Mouse (Mus musculus): ENCODE results near the gene Olfr877. TPM values are rescaled to one million over a fixed set of nuclear protein-coding genes. Genes with fewer than 3 reads are reported as not detected.

The Olfr877 gene
- polyA plus RNA-seq, 1 experiment: not detected

GRCm38 (mm10) chr9:37863325-37863724, 9.3 kb downstream of the Olfr877 start:
- Histone ChIP-seq H3K4me3 (ENCODE audit: control insufficient read depth, low read depth, low read length) (no peak overlapping the region), H3K36me3 (ENCODE audit: control insufficient read depth, insufficient read depth, low read length) (no peaks in the 10 kb centered on the region), H3K4me1 (ENCODE audit: control insufficient read depth, insufficient read depth, low read length) (no peaks in the 10 kb centered on the region), H3K27me3 (ENCODE audit: control insufficient read depth, insufficient read depth, low read length) (no peaks in the 10 kb centered on the region), H3K27ac (ENCODE audit: control insufficient read depth, insufficient read depth, low read depth, low read length) (no peak overlapping the region)
- TF ChIP-seq POLR2A (IDR thresholded peaks at IDR 0.05; ENCODE audit: control insufficient read depth, low read depth, low read length) (no peak), CTCF (IDR thresholded peaks at IDR 0.05; ENCODE audit: control insufficient read depth, insufficient read depth, insufficient replicate concordance, low read depth, low read length) (no peak)

GRCm38 (mm10) chr9:37870246-37870645, 16.2 kb downstream of the Olfr877 start:
- TF ChIP-seq CTCF (IDR thresholded peaks at IDR 0.05; ENCODE audit: control insufficient read depth, insufficient read depth, insufficient replicate concordance, low read depth, low read length): no peak
- TF ChIP-seq POLR2A (IDR thresholded peaks at IDR 0.05; ENCODE audit: control insufficient read depth, low read depth, low read length): no peak
- Histone ChIP-seq H3K4me1 (ENCODE audit: control insufficient read depth, insufficient read depth, low read length) (no peaks in the 10 kb centered on the region), H3K36me3 (ENCODE audit: control insufficient read depth, insufficient read depth, low read length) (no peaks in the 10 kb centered on the region), H3K27ac (ENCODE audit: control insufficient read depth, insufficient read depth, low read depth, low read length) (no peak overlapping the region), H3K4me3 (ENCODE audit: control insufficient read depth, low read depth, low read length) (no peak overlapping the region), H3K27me3 (ENCODE audit: control insufficient read depth, insufficient read depth, low read length) (no peaks in the 10 kb centered on the region)

- Histone ChIP-seq H3K36me3 (ENCODE audit: control insufficient read depth, insufficient read depth, low read length) (no peaks in the 10 kb centered on the region), H3K4me1 (ENCODE audit: control insufficient read depth, insufficient read depth, low read length) (no peaks in the 10 kb centered on the region), H3K27me3 (ENCODE audit: control insufficient read depth, insufficient read depth, low read length) (no peaks in the 10 kb centered on the region), H3K4me3 (ENCODE audit: control insufficient read depth, low read depth, low read length) (no peak overlapping the region), H3K27ac (ENCODE audit: control insufficient read depth, insufficient read depth, low read depth, low read length) (no peak overlapping the region)
- TF ChIP-seq POLR2A (IDR thresholded peaks at IDR 0.05; ENCODE audit: control insufficient read depth, low read depth, low read length) (no peak), CTCF (IDR thresholded peaks at IDR 0.05; ENCODE audit: control insufficient read depth, insufficient read depth, insufficient replicate concordance, low read depth, low read length) (no peak)
Observed at GRCm38 (mm10) chr9:37871097-37871496, 17.0 kb downstream of the Olfr877 start.

- no peaks in the 10 kb centered on the region for H3K36me3 ChIP-seq (ENCODE audit: control insufficient read depth, insufficient read depth, low read length)
- no peaks in the 10 kb centered on the region for H3K4me1 ChIP-seq (ENCODE audit: control insufficient read depth, insufficient read depth, low read length)
- H3K4me3 ChIP-seq (ENCODE audit: control insufficient read depth, low read depth, low read length): no peak overlapping the region
- no peaks in the 10 kb centered on the region for H3K27me3 ChIP-seq (ENCODE audit: control insufficient read depth, insufficient read depth, low read length)
- no peak overlapping the region for H3K27ac ChIP-seq (ENCODE audit: control insufficient read depth, insufficient read depth, low read depth, low read length)
- no peak for TF ChIP-seq CTCF (IDR thresholded peaks at IDR 0.05; ENCODE audit: control insufficient read depth, insufficient read depth, insufficient replicate concordance, low read depth, low read length)
- TF ChIP-seq POLR2A (IDR thresholded peaks at IDR 0.05; ENCODE audit: control insufficient read depth, low read depth, low read length): no peak
Observed at GRCm38 (mm10) chr9:37871536-37871935, 17.5 kb downstream of the Olfr877 start.

GRCm38 (mm10) chr9:37890960-37891359, 36.9 kb downstream of the Olfr877 start:
- TF ChIP-seq CTCF (IDR thresholded peaks at IDR 0.05; ENCODE audit: control insufficient read depth, insufficient read depth, insufficient replicate concordance, low read depth, low read length) (no peak), POLR2A (IDR thresholded peaks at IDR 0.05; ENCODE audit: control insufficient read depth, low read depth, low read length) (no peak)

GRCm38 (mm10) chr9:37896661-37897060, 42.6 kb downstream of the Olfr877 start, which contains the start of gene Olfr145:
TSS of gene Olfr145 (plus strand) at chr9:37896724.
- no peak within 1 kb of the TSS for H3K27ac ChIP-seq (ENCODE audit: control insufficient read depth, insufficient read depth, low read depth, low read length)

More at GRCm38 (mm10) chr9:37890960-37891359, 36.9 kb downstream of the Olfr877 start:
- H3K27ac ChIP-seq (ENCODE audit: control insufficient read depth, insufficient read depth, low read depth, low read length): no peak overlapping the region
- no peak overlapping the region for H3K4me3 ChIP-seq (ENCODE audit: control insufficient read depth, low read depth, low read length)
- no peaks in the 10 kb centered on the region for H3K36me3 ChIP-seq (ENCODE audit: control insufficient read depth, insufficient read depth, low read length)
- H3K27me3 ChIP-seq (ENCODE audit: control insufficient read depth, insufficient read depth, low read length): no peaks in the 10 kb centered on the region
- no peaks in the 10 kb centered on the region for H3K4me1 ChIP-seq (ENCODE audit: control insufficient read depth, insufficient read depth, low read length)

GRCm38 (mm10) chr9:37905555-37905954, 51.5 kb downstream of the Olfr877 start:
- Histone ChIP-seq H3K4me1 (ENCODE audit: control insufficient read depth, insufficient read depth, low read length) (peaks cover 2% of the 10 kb centered on the region; the same call in 1 of the 2 replicates), H3K4me3 (ENCODE audit: control insufficient read depth, low read depth, low read length) (no peak overlapping the region), H3K27me3 (ENCODE audit: control insufficient read depth, insufficient read depth, low read length) (no peaks in the 10 kb centered on the region), H3K27ac (ENCODE audit: control insufficient read depth, insufficient read depth, low read depth, low read length) (no peak overlapping the region), H3K36me3 (ENCODE audit: control insufficient read depth, insufficient read depth, low read length) (no peaks in the 10 kb centered on the region)
- TF ChIP-seq POLR2A (IDR thresholded peaks at IDR 0.05; ENCODE audit: control insufficient read depth, low read depth, low read length): no peak
- no peak for TF ChIP-seq CTCF (IDR thresholded peaks at IDR 0.05; ENCODE audit: control insufficient read depth, insufficient read depth, insufficient replicate concordance, low read depth, low read length)

More at GRCm38 (mm10) chr9:37896661-37897060, 42.6 kb downstream of the Olfr877 start, which contains the start of gene Olfr145:
- TF ChIP-seq POLR2A (IDR thresholded peaks at IDR 0.05; ENCODE audit: control insufficient read depth, low read depth, low read length): no peak
- no peak for TF ChIP-seq CTCF (IDR thresholded peaks at IDR 0.05; ENCODE audit: control insufficient read depth, insufficient read depth, insufficient replicate concordance, low read depth, low read length)
- no peaks in the 10 kb centered on the region for H3K27me3 ChIP-seq (ENCODE audit: control insufficient read depth, insufficient read depth, low read length)
- H3K4me1 ChIP-seq (ENCODE audit: control insufficient read depth, insufficient read depth, low read length): no peaks in the 10 kb centered on the region
- H3K4me3 ChIP-seq (ENCODE audit: control insufficient read depth, low read depth, low read length): no peak within 1 kb of the TSS
- H3K36me3 ChIP-seq (ENCODE audit: control insufficient read depth, insufficient read depth, low read length): no peaks in the 10 kb centered on the region

Other genes starting within 250 kb of the Olfr877 start
- 547 and 582 TPM in 2 replicates for gene Spa17, start 240.5 kb upstream of the Olfr877 start, polyA plus RNA-seq (2012; rRNA removed)
- gene Tbrg1, start 197.0 kb upstream of the Olfr877 start, polyA plus RNA-seq (2012; rRNA removed): 84.6 and 91.2 TPM in 2 replicates
- gene Panx3, start 185.0 kb upstream of the Olfr877 start, polyA plus RNA-seq (2012; rRNA removed): 0.70 and 0.85 TPM in 2 replicates
- 0.19 TPM in 1 of 2 replicates, not detected in the other for gene Olfr160, start 138.0 kb upstream of the Olfr877 start, polyA plus RNA-seq (2012; rRNA removed)
- 0.26 and 0.53 TPM in 2 replicates for gene Olfr874, start 109.2 kb upstream of the Olfr877 start, polyA plus RNA-seq (2012; rRNA removed)
- 0.17 TPM in 1 of 2 replicates, not detected in the other for gene Olfr875, start 82.4 kb upstream of the Olfr877 start, polyA plus RNA-seq (2012; rRNA removed)
- not detected in 2 replicates for gene Olfr876, start 51.2 kb upstream of the Olfr877 start, polyA plus RNA-seq (2012; rRNA removed)
- not detected in 2 replicates for gene Olfr145, start 42.5 kb downstream of the Olfr877 start, polyA plus RNA-seq (2012; rRNA removed)
- gene Olfr878, start 63.6 kb downstream of the Olfr877 start, polyA plus RNA-seq (2012; rRNA removed): not detected in 2 replicates
- not detected in 2 replicates for gene Olfr881, start 137.6 kb downstream of the Olfr877 start, polyA plus RNA-seq (2012; rRNA removed)
- gene Olfr883, start 171.5 kb downstream of the Olfr877 start, polyA plus RNA-seq (2012; rRNA removed): not detected in 2 replicates
- gene Olfr884, start 192.3 kb downstream of the Olfr877 start, polyA plus RNA-seq (2012; rRNA removed): not detected in 2 replicates
- not detected in 2 replicates for gene Olfr885, start 207.1 kb downstream of the Olfr877 start, polyA plus RNA-seq (2012; rRNA removed)
- gene Olfr887, start 229.8 kb downstream of the Olfr877 start, polyA plus RNA-seq (2012; rRNA removed): not detected in 2 replicates

Data from testis, adult 2 months (tissue).